Mouse (Mus musculus) frontal cortex, postnatal 25 days (tissue): Measurements from ENCODE around the gene Mapt.
"Not testable (repeated sequence)": the region's sequence is repeated elsewhere in the genome, so short reads cannot be mapped to it uniquely, and the experiment has no call there.

Experiments
- DNase-seq, 2 experiments: peaks; one replicate each; pipeline ENCODE4 v3.0.0; 2022; ENCODE audit warnings: low spot score in 2 of 2

The Mapt gene

GRCm38 (mm10) chr11:104233101-104233500 lies 1.9 kb downstream of the Mapt start:
- DNase-seq: no peak

- DNase-seq: no peak
Measured at GRCm38 (mm10) chr11:104233574-104234206, 2.5 kb downstream of the Mapt start.

GRCm38 (mm10) chr11:104234680-104235079 lies 3.5 kb downstream of the Mapt start:
- DNase-seq: no peak

- no peak for DNase-seq
Measured at GRCm38 (mm10) chr11:104235881-104236280, 4.7 kb downstream of the Mapt start.

GRCm38 (mm10) chr11:104237226-104237625 lies 6.0 kb downstream of the Mapt start:
- DNase-seq: no peak

- DNase-seq: no peak
Measured at GRCm38 (mm10) chr11:104237958-104238747, 7.0 kb downstream of the Mapt start.

- not testable (repeated sequence) for DNase-seq
Measured at GRCm38 (mm10) chr11:104245478-104245877, 14.3 kb downstream of the Mapt start.

- no peak for DNase-seq
Measured at GRCm38 (mm10) chr11:104246171-104246694, 15.0 kb downstream of the Mapt start.

- DNase-seq: no peak
Measured at GRCm38 (mm10) chr11:104247141-104247717, 16.0 kb downstream of the Mapt start.

- no peak for DNase-seq
Measured at GRCm38 (mm10) chr11:104249420-104249819, 18.2 kb downstream of the Mapt start.

GRCm38 (mm10) chr11:104251121-104251520 lies 19.9 kb downstream of the Mapt start:
- DNase-seq: peak in 1 of 2 experiments; percentile 37

- no peak for DNase-seq
Measured at GRCm38 (mm10) chr11:104252094-104252493, 20.9 kb downstream of the Mapt start.

- peak in 1 of 2 experiments; percentile 54 for DNase-seq
Measured at GRCm38 (mm10) chr11:104254408-104255039, 23.3 kb downstream of the Mapt start.

- no peak for DNase-seq
Measured at GRCm38 (mm10) chr11:104256179-104256578, 25.0 kb downstream of the Mapt start.

- no peak for DNase-seq
Measured at GRCm38 (mm10) chr11:104258991-104259390, 27.8 kb downstream of the Mapt start.

GRCm38 (mm10) chr11:104264683-104265082 lies 33.5 kb downstream of the Mapt start:
- DNase-seq: no peak

- DNase-seq: no peak
Measured at GRCm38 (mm10) chr11:104265669-104266068, 34.5 kb downstream of the Mapt start.

- DNase-seq: no peak
Measured at GRCm38 (mm10) chr11:104267380-104267779, 36.2 kb downstream of the Mapt start.

- DNase-seq: no peak
Measured at GRCm38 (mm10) chr11:104269385-104269822, 38.2 kb downstream of the Mapt start.

- DNase-seq: no peak
Measured at GRCm38 (mm10) chr11:104270452-104270851, 39.3 kb downstream of the Mapt start.

- no peak for DNase-seq
Measured at GRCm38 (mm10) chr11:104270876-104271275, 39.7 kb downstream of the Mapt start.

- DNase-seq: no peak
Measured at GRCm38 (mm10) chr11:104271876-104272275, 40.7 kb downstream of the Mapt start.
